Mouse (Mus musculus) kidney, postnatal 25 days (tissue): ENCODE measurements around the gene Tmem86b.
"Not testable (repeated sequence)": the region's sequence is repeated elsewhere in the genome, so short reads cannot be mapped to it uniquely, and the experiment has no call there.

Source experiments
- DNase-seq, 2 experiments: peaks; one replicate each; pipeline ENCODE4 v3.0.0; 2021; ENCODE audit warnings: mixed read lengths in 2 of 2

Tmem86b gene

DNA sequence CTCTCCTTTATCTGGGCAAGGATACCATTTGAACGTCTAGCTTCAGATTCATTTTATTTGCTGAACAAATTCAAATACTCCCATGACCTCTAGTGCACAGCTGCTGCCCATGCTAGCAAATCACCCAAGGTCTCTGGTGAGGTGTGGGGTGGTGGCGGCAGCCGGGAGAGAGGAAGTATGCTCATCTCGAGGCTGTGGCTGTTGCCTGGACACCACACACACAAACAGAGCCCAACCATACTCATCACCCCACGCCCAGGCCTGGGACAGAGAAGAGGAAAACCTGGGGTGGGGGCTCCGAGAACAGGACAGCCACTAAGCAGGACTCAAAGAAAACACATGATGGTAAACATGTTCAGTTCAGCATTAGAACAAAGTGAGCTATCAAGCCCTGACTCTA, 16.1 kb upstream of the Tmem86b start:
- DNase-seq = no peak

DNA sequence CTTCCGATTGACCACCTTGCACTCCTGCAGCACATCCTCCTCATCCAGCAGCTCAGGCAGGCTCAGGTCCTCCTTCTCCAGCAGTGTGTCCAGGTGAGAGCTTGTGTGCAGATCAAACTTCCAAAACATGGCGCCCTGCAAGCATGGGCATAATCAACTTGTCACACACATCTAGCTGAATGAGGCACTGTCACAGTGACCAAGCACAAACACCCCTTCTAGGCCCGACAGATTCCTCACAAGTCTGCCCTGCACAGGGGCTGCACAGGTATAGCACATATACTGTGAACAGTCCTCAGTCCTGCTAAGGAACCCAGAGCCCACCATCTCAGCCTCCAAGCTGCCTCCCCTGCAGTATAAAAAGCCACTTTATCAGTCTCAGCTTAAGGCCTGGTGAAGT, 15.6 kb upstream of the Tmem86b start:
- no peak for DNase-seq

GRCm38 (mm10) chr7:4643225-4643624, 12.0 kb upstream of the Tmem86b start:
- no peak for DNase-seq

DNA sequence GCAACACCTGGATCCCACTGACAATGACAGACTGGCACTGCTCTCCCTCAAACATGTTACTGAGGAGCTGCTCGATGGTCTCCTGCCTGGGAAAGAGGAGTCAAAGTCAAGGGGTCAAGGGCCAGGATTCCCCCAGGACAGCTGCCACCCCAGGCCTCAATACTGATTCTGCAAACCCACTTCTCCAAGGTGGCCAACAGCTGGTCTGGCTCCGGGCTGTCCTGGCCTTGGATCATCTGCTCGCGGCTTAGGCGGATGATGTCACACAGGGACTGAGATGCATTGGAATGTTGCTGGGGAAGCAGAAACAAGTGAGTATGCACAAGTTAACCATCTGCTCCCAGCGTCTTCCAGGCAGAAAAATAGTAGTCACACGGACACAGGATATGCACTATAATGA, 10.7 kb upstream of the Tmem86b start:
- no peak for DNase-seq

GRCm38 (mm10) chr7:4641155-4641554, 9.9 kb upstream of the Tmem86b start:
- no peak for DNase-seq

GRCm38 (mm10) chr7:4636179-4636578, 5.0 kb upstream of the Tmem86b start:
- DNase-seq = no peak

- DNase-seq = peak; percentile 56 to 69
Measured at GRCm38 (mm10) chr7:4630198-4630597, 1.0 kb downstream of the Tmem86b start.

- DNase-seq = no peak
Measured at GRCm38 (mm10) chr7:4629586-4629985, 1.6 kb downstream of the Tmem86b start.

GRCm38 (mm10) chr7:4625928-4626327, 5.3 kb downstream of the Tmem86b start:
- DNase-seq = no peak

DNA sequence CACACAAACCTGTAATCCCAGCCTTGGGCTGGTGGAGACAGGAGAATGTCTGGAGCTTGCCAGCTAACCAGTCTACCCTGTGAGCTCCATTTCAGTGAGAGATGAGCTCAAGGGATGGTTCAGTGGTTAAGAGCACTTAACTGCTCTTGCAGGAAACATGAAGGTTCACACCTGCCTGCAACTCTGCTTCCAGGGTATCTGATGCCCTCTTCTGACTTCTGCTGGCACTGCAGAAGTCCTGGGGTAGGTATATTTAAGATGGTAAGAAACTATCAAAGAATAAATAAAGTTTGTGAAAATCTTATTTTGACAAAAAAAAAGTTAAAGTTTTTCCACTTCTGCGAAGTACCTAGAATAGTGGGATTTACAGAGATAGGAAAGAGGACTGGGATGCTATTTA, 6.9 kb downstream of the Tmem86b start:
- no peak for DNase-seq

DNA sequence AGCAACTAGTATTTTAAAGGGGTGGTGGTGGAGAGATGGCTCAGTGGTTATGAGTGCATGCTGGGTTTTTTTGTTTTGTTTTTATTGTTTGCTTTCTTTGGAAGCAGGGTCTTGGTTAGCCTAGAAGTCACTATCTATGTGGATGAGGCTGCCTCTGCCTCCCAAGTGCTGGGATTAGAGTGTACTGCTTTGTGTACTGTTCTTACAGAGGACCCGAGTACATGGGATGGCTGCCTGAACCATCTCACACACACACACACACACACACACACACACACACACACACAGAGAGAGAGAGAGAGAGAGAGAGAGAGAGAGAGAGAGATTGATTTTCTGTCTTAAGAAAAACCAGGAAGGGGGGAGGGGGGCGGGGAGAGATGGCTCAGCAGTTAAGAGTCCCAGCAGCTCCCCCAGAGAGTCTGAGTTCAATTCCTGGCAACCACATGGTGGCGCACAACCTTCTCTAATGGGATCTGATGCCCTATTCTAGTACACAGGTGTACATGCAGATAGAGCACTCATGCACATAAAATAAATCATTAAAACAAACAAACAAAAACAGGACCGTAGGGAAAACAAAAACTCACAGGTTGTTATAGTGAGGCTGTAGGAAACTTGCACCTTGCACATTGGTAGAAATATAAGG, 7.6 kb downstream of the Tmem86b start:
- DNase-seq = peak; percentile 66 to 80

- peak; percentile 56 to 72 for DNase-seq
Measured at GRCm38 (mm10) chr7:4619979-4620378, 11.2 kb downstream of the Tmem86b start.

DNA sequence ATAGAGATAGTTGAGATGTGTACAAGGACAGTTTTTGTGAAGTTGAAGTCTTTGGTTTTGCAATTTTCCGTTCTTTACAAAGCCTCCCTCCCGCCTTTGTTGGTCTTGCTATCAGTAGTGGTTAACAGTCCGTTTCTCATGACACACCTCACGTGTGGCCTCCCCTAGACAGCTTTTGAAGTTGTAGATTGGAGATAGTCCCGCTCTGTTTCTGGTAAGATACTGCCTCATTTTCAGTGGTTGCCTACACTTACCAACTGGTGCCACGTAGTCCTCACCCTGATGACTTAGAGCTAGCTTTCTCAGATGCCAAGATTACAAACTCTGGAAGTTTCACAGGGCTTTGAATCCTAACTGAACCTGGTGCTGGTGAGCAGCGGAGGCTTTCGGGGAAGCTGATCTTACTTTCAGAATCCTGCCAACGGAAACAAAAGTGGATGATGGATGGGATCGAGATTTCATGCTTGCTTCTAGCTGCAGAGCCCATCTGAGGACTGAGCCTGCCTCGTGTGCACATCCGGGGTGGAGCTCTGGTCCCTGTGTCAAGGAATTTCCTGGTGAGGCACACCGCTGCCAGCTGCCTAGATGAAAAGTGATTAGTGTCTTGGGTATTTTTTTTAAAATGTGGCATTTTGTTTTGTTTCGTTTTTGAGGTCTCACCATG, 17.4 kb downstream of the Tmem86b start:
- DNase-seq = peak; percentile 40 to 58

- DNase-seq = no peak
Measured at GRCm38 (mm10) chr7:4612956-4613355, 18.3 kb downstream of the Tmem86b start.

GRCm38 (mm10) chr7:4612386-4612785, 18.8 kb downstream of the Tmem86b start:
- DNase-seq = no peak

GRCm38 (mm10) chr7:4611921-4612341, 19.3 kb downstream of the Tmem86b start:
- no peak for DNase-seq

GRCm38 (mm10) chr7:4611511-4611910, 19.7 kb downstream of the Tmem86b start:
- DNase-seq = no peak

GRCm38 (mm10) chr7:4608002-4608401, 23.2 kb downstream of the Tmem86b start:
- DNase-seq = peak; percentile 59 to 78

- no peak for DNase-seq
Measured at GRCm38 (mm10) chr7:4603873-4604272, 27.3 kb downstream of the Tmem86b start, which contains the start of gene Ptprh. TSS of gene Ptprh (minus strand) at chr7:4604041.

- DNase-seq = no peak
Measured at GRCm38 (mm10) chr7:4602969-4603368, 28.3 kb downstream of the Tmem86b start.

DNA sequence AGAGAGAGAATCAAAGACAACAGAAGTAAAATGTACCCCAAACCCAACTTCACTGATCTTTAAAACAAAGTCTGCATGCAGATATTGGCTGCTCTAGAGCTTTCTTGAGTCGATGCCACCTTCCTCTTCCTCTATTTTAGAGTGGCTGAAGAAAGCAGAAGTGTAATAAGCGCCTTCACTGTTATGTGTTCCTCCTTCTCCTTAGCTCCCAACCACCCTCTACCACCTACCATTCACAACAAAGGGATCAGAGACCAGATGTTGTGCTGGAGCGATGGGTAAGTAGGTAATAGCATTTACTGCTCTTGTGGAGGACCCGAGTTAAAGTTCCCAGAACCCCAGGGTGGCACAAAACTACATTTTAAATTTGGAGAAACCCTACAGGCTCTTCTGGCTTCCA, 34.2 kb downstream of the Tmem86b start:
- not testable (repeated sequence) for DNase-seq

GRCm38 (mm10) chr7:4581481-4581880, 49.7 kb downstream of the Tmem86b start:
- DNase-seq = not testable (repeated sequence)
